Mouse (Mus musculus) layer of hippocampus, postnatal 25 days (tissue): ENCODE results near the gene Tax1bp3. TPM values are rescaled to one million over a fixed set of nuclear protein-coding genes. Genes with fewer than 3 reads are reported as not detected.

Experiments used
- DNase-seq, 2 experiments: peaks; one replicate each; pipeline ENCODE4 v3.0.0; 2022; ENCODE audit warnings: mixed read lengths in 2 of 2, low spot score in 1 of 2; ENCODE audit errors: extremely low spot score in 1 of 2
- total RNA-seq, 2 experiments: library from RNA; stranded (reverse); gene quantifications; 2 replicates each; pipeline ENCODE4 v1.2.3; 2021

Tax1bp3 gene
- total RNA-seq, 2 experiments from 2014 or later = 11.6 to 13.3 TPM

DNA sequence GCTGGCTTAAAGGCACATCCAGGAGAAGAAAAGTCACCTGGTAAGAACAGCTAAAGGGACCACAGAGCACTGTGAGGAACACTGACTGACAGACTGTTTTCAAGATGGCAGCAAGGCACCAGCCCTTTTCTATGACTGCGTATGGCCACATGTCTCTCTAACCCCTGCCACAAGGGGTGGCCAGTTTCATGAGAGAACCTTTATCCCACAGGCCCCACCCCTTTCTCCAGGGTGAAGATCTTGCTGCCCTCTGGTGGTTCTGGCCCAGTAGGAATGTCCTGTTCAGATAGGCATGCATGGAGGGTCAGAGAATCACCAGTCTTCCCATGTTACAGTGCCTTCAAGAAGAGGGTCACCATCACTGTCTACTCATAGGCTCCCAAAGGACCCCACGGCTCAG lies 47.1 kb downstream of the Tax1bp3 start:
- no peak for DNase-seq

DNA sequence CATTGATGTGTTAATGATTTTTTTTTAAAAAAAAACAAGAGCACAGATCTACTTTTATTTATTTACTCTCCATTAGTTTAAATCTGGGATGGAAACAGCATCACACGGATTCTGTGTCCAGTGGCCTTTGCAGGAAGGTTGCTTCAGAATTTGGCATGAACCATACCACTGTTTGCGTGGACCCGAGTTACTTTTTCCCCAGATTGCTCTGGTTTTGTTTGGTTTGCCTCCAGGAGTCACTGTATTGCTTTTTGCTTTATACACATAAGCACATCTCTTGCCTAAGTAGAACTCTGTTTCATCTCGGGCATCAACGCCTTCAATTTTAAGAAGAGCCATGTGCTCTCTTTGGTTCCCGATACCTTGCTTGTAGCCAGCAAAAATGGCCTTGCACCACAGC lies 49.0 kb downstream of the Tax1bp3 start:
- DNase-seq = no peak

- DNase-seq = no peak
Observed at GRCm38 (mm10) chr11:73228881-73229280, 52.0 kb downstream of the Tax1bp3 start.

DNA sequence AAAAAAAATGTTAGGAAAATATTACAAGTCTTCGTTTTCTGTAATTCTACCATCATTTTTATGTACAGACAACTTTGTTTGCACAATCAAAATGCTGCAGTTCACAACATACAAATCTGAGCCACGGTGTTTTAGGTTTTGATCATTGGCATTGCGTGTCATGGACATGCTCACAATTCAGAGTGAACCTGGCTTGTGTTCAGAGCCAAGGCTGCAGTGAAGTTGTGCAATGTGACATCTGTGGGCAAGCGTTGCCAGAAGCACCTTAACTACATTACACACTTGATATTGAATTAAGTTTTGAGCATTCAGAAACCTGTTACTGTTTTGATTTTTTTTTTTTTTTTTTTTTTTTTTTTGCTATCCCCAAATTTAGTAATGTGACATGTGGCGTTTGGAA lies 53.2 kb downstream of the Tax1bp3 start:
- no peak for DNase-seq

DNA sequence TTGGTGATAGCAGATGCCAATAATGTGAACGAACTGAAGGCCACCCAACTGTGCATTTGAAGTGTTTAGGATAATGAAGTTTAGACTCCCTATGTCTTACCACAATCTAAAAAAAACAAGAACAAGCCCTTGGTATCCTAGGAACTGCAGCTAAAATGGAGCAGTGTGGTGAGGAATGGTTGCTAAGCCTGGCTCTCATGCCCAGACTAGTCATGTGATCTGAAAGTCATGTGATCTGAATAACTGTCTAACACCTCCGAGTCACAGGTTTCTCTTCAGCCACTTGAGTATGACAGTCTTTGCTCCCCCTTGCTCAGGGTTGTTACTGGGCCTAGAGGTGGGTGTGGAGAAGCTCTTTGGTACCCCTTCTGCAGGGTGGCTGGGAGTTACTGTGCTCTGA lies 55.6 kb downstream of the Tax1bp3 start:
- DNase-seq = no peak

Other genes with a start within 250 kb of the Tax1bp3 start
- gene Atp2a3, start 215.9 kb upstream of the Tax1bp3 start, total RNA-seq = 1 to 10 TPM; 4.9 to 6.6 TPM
- gene P2rx1, start 178.0 kb upstream of the Tax1bp3 start, total RNA-seq = under 1 TPM; 0.54 to 0.69 TPM
- gene Camkk1, start 158.1 kb upstream of the Tax1bp3 start, total RNA-seq = 100 to 1,000 TPM; 128 to 155 TPM
- gene Ncbp3, start 129.3 kb upstream of the Tax1bp3 start, total RNA-seq = 10 to 100 TPM in 1 of 2 experiments, 1 to 10 TPM in 1; 8.5 to 10.4 TPM
- gene Itgae, start 86.5 kb upstream of the Tax1bp3 start, total RNA-seq = under 1 TPM; 0.12 to 0.15 TPM
- under 1 TPM; 0.30 to 0.33 TPM for gene Haspin, start 38.8 kb upstream of the Tax1bp3 start, total RNA-seq
- gene P2rx5, start 16.7 kb upstream of the Tax1bp3 start, total RNA-seq = 1 to 10 TPM; 2.5 to 2.6 TPM
- 10 to 100 TPM; 51.3 to 65.6 TPM for gene Emc6, start within 50 bp of the Tax1bp3 start, total RNA-seq
- 10 to 100 TPM; 16.5 to 23.0 TPM for gene Ctns, start 22.0 kb downstream of the Tax1bp3 start, total RNA-seq
- 1 to 10 TPM; 3.0 to 4.1 TPM for gene Shpk, start 22.4 kb downstream of the Tax1bp3 start, total RNA-seq
- under 1 TPM in 1 of 2 experiments, not detected in 1; 0.12 TPM for gene Trpv1, start 57.2 kb downstream of the Tax1bp3 start, total RNA-seq
- under 1 TPM; 0.34 to 0.40 TPM for gene Trpv3, start 90.3 kb downstream of the Tax1bp3 start, total RNA-seq
- gene Aspa, start 152.5 kb downstream of the Tax1bp3 start, total RNA-seq = 10 to 100 TPM; 11.7 to 14.6 TPM
- gene Gm49340, start 152.7 kb downstream of the Tax1bp3 start, total RNA-seq = not detected
- gene Spata22, start 152.7 kb downstream of the Tax1bp3 start, total RNA-seq = not detected
- not detected for gene Olfr20, start 173.7 kb downstream of the Tax1bp3 start, total RNA-seq
- not detected for gene Olfr376, start 194.2 kb downstream of the Tax1bp3 start, total RNA-seq
- not detected for gene Olfr1, start 222.5 kb downstream of the Tax1bp3 start, total RNA-seq